Mouse (Mus musculus) brain, embryonic 14.5 days (tissue): ENCODE measurements around the gene Gm21860.
"Not testable (repeated sequence)": the region's sequence is repeated elsewhere in the genome, so short reads cannot be mapped to it uniquely, and the experiment has no call there.

Experiments used
- CTCF ChIP-seq: fragments of 200-500 bp; IDR thresholded peaks from 2 replicates; pipeline ENCODE4 v1.5.1; 2012; ENCODE audit warnings: inconsistent platforms, mild to moderate bottlenecking, moderate library complexity, borderline replicate concordance; ENCODE audit not compliant: insufficient read depth, insufficient read length; ENCODE audit errors: extremely low read depth
- POLR2A ChIP-seq: fragments of 200-500 bp; IDR thresholded peaks from 2 replicates; pipeline ENCODE4 v1.6.1; 2012; ENCODE audit warnings: mild to moderate bottlenecking, inconsistent platforms, borderline replicate concordance; ENCODE audit not compliant: poor library complexity, insufficient read depth, insufficient read length, severe bottlenecking; ENCODE audit errors: extremely low read depth

GRCm38 (mm10) chrY:90731593-90731955 is 23.0 kb downstream of the Gm21860 start:
- TF ChIP-seq CTCF, POLR2A: not testable (repeated sequence)
